Mouse (Mus musculus): Measurements from ENCODE around the gene Tfpi2. TPM values are rescaled to one million over a fixed set of nuclear protein-coding genes. Genes with fewer than 3 reads are reported as not detected.

Gene Tfpi2
- not detected for polyA plus RNA-seq (2017; shearing (Covaris generic))

GRCm38 (mm10) chr6:3988750-3989149, at the start of gene Tfpi2:
Tfpi2 (minus strand) TSS chr6:3988919.

GRCm38 (mm10) chr6:4003890-4004306, 15.2 kb upstream of the Tfpi2 start, which contains the start of gene Gng11:
Gng11 (plus strand) TSS chr6:4003904.

GRCm38 (mm10) chr6:3993492-3993891, 4.8 kb upstream of the Tfpi2 start, which contains the start of gene Gngt1:
Gngt1 (plus strand) TSS chr6:3993792.

Other genes with a start within 250 kb of the Tfpi2 start
- gene Calcr, start 224.2 kb downstream of the Tfpi2 start, polyA plus RNA-seq (2017; shearing (Covaris generic)): under 1 TPM in 1 of 2 experiments, not detected in 1; 0.54 TPM
- gene Gngt1, start 4.9 kb upstream of the Tfpi2 start, polyA plus RNA-seq (2017; shearing (Covaris generic)): 1 to 10 TPM in 1 of 2 experiments, under 1 TPM in 1; 0.16 to 1.4 TPM
- not detected for gene Gng11, start 15.0 kb upstream of the Tfpi2 start, polyA plus RNA-seq (2017; shearing (Covaris generic))
- gene Bet1, start 98.1 kb upstream of the Tfpi2 start, polyA plus RNA-seq (2017; shearing (Covaris generic)): 10 to 100 TPM; 29.7 to 35.6 TPM